Comparison of ENCODE assay signal across 32 mouse cellular contexts in genomic region chr12:25060901-25061300, GRCm38 (mm10). TPM values are rescaled to one million over a fixed set of nuclear protein-coding genes. Genes with fewer than 3 reads are reported as not detected.
DNase-seq lines count a peak whose midpoint lies in the region; ATAC-seq and TF ChIP-seq lines count a peak whose summit lies in the region.
"Had no signal": no experiment of that assay in that cellular context is flagged by ENCODE, and none has a peak within 500 bp of the region (broad histone marks: within the 10 kb centered on the region; RNA-seq: fewer than 3 reads in every experiment).

No protein-coding gene starts in this region.

- TF ChIP-seq CTCF in Patski (IDR thresholded peaks at IDR 0.05), result no peak

- POLR2A ChIA-PET in Patski (lab: Charles Lee), result interaction anchor here (1.7 kb wide), 1 partner anchor 17 kb away, joined by 3 read pairs; no protein-coding TSS in a partner anchor

- no peak overlapping the region for H3K4me2 ChIP-seq in forebrain, embryonic 15.5 days (replicated peaks)
- H3K4me2 ChIP-seq: embryonic facial prominence, embryonic 12.5 days; heart, embryonic 13.5 days; hindbrain, embryonic 15.5 days; limb, embryonic 15.5 days; liver, embryonic 15.5 days; lung, embryonic 14.5 days; neural tube, embryonic 12.5 days; stomach, embryonic 15.5 days had no signal

- no peak for ATAC-seq in Patski
- ATAC-seq in forebrain, embryonic 15.5 days (replicated peaks), result 0 out of 2 replicates have a peak, but pooled peaks have one; percentile 18
- ATAC-seq: midbrain, embryonic 16.5 days had no signal

- peaks cover 39% of the 10 kb centered on the region for H3K36me3 ChIP-seq in forebrain, embryonic 15.5 days

- 46% methylated on average over 7 of the region's 7 CpGs for WGBS in forebrain, embryonic 15.5 days

- no peak overlapping the region for H3K27ac ChIP-seq in forebrain, embryonic 15.5 days (replicated peaks)
- H3K27ac ChIP-seq: embryonic facial prominence, embryonic 12.5 days; heart, adult 2 months; heart, embryonic 13.5 days; hindbrain, embryonic 15.5 days; limb, embryonic 10.5 days; limb, embryonic 15.5 days; liver, embryonic 15.5 days; neural tube, embryonic 12.5 days; stomach, embryonic 15.5 days had no signal

- CTCF ChIA-PET in Patski (lab: Charles Lee), result interaction anchor here (1.2 kb wide), 1 partner anchor 1011 kb away, joined by 3 read pairs; no protein-coding TSS in a partner anchor

- peak; percentile 15 to 16 for DNase-seq in cerebellum, postnatal 10 days
- DNase-seq in cerebellum, postnatal 36 days, result no peak
- peak; percentile 25 for DNase-seq in kidney, adult 9 months
- DNase-seq in kidney, postnatal 10 days, result no peak
- DNase-seq in Patski (ENCODE audit: low read depth, low spot score), result peak; percentile 20
- no peak for DNase-seq in embryo, embryonic 10.5 days (ENCODE audit: low spot score)
- no peak for DNase-seq in T-cell, adult 2 months (ENCODE audit: low spot score)
- DNase-seq: adrenal gland, postnatal 14 days; cerebellum, adult 18-20 months; cerebellum, postnatal 25 days; embryo, embryonic 11 days; gastrocnemius, postnatal 25 days; heart, adult 2 months; heart, postnatal 10 days; kidney, adult 18-20 months; kidney, postnatal 4 days; lung, embryonic 14.5 days; lung, postnatal 14 days; right cerebral cortex, postnatal 14 days; thymus, adult 18-20 months; thymus, postnatal 25 days had no signal

- H3K4me3 ChIP-seq in forebrain, embryonic 15.5 days, result no peak overlapping the region
- H3K4me3 ChIP-seq: embryonic facial prominence, embryonic 12.5 days; heart, adult 2 months; heart, embryonic 13.5 days; hindbrain, embryonic 15.5 days; limb, embryonic 10.5 days; limb, embryonic 15.5 days; liver, embryonic 15.5 days; neural tube, embryonic 12.5 days; stomach, embryonic 15.5 days had no signal

- H3K4me1 ChIP-seq in forebrain, embryonic 15.5 days, result peaks cover 13% of the 10 kb centered on the region
- H3K4me1 ChIP-seq: embryonic facial prominence, embryonic 12.5 days; heart, embryonic 13.5 days; hindbrain, embryonic 15.5 days; limb, embryonic 10.5 days; limb, embryonic 15.5 days; liver, embryonic 15.5 days; neural tube, embryonic 12.5 days; stomach, embryonic 15.5 days had no signal

- H3K9me3 ChIP-seq in forebrain, embryonic 15.5 days, result no peaks in the 10 kb centered on the region
- H3K9me3 ChIP-seq: embryonic facial prominence, embryonic 12.5 days; G1E; heart, embryonic 13.5 days; hindbrain, embryonic 15.5 days; limb, embryonic 10.5 days; limb, embryonic 15.5 days; liver, embryonic 15.5 days; neural tube, embryonic 12.5 days; stomach, embryonic 15.5 days had no signal

- in situ Hi-C loops in Patski (cut with MboI; ENCODE audit: low pct_unique_long_range_greater_than_20kb), result no loop called here

- H3K9ac ChIP-seq in forebrain, embryonic 15.5 days (replicated peaks), result no peak overlapping the region
- H3K9ac ChIP-seq: embryonic facial prominence, embryonic 12.5 days; heart, embryonic 13.5 days; hindbrain, embryonic 15.5 days; limb, embryonic 15.5 days; liver, embryonic 15.5 days; lung, embryonic 14.5 days; neural tube, embryonic 12.5 days; stomach, embryonic 15.5 days had no signal

- H3K27me3 ChIP-seq in Patski, result no peaks in the 10 kb centered on the region
- no peaks in the 10 kb centered on the region for H3K27me3 ChIP-seq in forebrain, embryonic 15.5 days
- H3K27me3 ChIP-seq: embryonic facial prominence, embryonic 12.5 days; heart, embryonic 13.5 days; hindbrain, embryonic 15.5 days; limb, embryonic 15.5 days; liver, embryonic 15.5 days; neural tube, embryonic 12.5 days; stomach, embryonic 15.5 days had no signal

RNA-seq across cellular contexts. Expression of gene Id2, which starts 36.0 kb away (rescaled TPM):
- polyA plus RNA-seq in Patski (2021), result 144 TPM
- polyA plus RNA-seq in forebrain, embryonic 15.5 days (2015; fragmentation: Nextera tagmentation; extraction: Ambion mirVana), result 509 and 581 TPM in 2 replicates
- polyA plus RNA-seq: G1E had no signal

Comparison
In these comparisons a context has a peak if more than half of its experiments do, and no peak if none do; other contexts are left out.
1. DNase-seq: peak in cerebellum, postnatal 10 days (2 of 2), kidney, adult 9 months (single experiment) and Patski (single experiment); none in cerebellum, postnatal 36 days (0 of 2), kidney, postnatal 10 days (single experiment), embryo, embryonic 10.5 days (single experiment) and T-cell, adult 2 months (single experiment).